Mouse (Mus musculus): Measurements from ENCODE around the gene Pou3f1. TPM values are rescaled to one million over a fixed set of nuclear protein-coding genes. Genes with fewer than 3 reads are reported as not detected.
A peak's percentile ranks its signal among the peaks of the same experiment; 100 is the strongest.

Pou3f1 gene
- polyA plus RNA-seq, 1 experiment from 2014 or later, result 22.6 TPM

DNA sequence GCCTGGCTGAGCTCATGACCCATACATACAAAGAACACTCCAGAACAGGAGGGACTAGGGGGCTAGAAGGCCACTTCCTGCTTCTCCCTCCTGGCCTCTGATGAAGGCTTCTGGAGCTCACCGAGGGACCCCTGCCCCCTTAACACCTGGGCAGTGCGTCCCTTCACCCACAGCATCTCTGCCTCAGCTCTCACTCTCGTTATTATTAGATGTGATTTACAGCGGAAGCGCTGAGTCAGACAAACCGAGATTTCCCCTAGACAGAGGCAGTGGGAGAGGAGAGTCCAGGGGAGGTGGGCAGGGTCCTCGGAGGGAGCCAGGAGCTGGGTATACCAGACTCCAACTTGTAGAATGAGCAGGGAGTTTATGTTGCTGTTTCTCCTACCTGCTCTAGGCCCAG, 15.0 kb downstream of the Pou3f1 start:
- H3K36me3 ChIP-seq (ENCODE audit: control insufficient read depth, insufficient read depth, low read length), result peaks cover 6% of the 10 kb centered on the region
- H3K4me2 ChIP-seq (ENCODE audit: low read length), result peak overlapping the region; percentile 52
- WGBS, result 35% methylated on average over 7 of the region's 7 CpGs
- DNase-seq, result no peak
- no peak for ATAC-seq (ENCODE audit: low FRiP score, low TSS enrichment)
- no peak overlapping the region for H3K9ac ChIP-seq (replicated peaks; ENCODE audit: low read length)
- peaks cover 47% of the 10 kb centered on the region for H3K4me1 ChIP-seq (ENCODE audit: control insufficient read depth, insufficient read depth, low read length)
- H3K27ac ChIP-seq (replicated peaks; ENCODE audit: low read depth, low read length), result peak overlapping the region; percentile 70
- no peaks in the 10 kb centered on the region for H3K27me3 ChIP-seq (ENCODE audit: control insufficient read depth, insufficient read depth, low read length)
- no peaks in the 10 kb centered on the region for H3K9me3 ChIP-seq (ENCODE audit: control insufficient read depth, low read length)
- H3K4me3 ChIP-seq (replicated peaks; ENCODE audit: low read depth, low read length), result no peak overlapping the region

DNA sequence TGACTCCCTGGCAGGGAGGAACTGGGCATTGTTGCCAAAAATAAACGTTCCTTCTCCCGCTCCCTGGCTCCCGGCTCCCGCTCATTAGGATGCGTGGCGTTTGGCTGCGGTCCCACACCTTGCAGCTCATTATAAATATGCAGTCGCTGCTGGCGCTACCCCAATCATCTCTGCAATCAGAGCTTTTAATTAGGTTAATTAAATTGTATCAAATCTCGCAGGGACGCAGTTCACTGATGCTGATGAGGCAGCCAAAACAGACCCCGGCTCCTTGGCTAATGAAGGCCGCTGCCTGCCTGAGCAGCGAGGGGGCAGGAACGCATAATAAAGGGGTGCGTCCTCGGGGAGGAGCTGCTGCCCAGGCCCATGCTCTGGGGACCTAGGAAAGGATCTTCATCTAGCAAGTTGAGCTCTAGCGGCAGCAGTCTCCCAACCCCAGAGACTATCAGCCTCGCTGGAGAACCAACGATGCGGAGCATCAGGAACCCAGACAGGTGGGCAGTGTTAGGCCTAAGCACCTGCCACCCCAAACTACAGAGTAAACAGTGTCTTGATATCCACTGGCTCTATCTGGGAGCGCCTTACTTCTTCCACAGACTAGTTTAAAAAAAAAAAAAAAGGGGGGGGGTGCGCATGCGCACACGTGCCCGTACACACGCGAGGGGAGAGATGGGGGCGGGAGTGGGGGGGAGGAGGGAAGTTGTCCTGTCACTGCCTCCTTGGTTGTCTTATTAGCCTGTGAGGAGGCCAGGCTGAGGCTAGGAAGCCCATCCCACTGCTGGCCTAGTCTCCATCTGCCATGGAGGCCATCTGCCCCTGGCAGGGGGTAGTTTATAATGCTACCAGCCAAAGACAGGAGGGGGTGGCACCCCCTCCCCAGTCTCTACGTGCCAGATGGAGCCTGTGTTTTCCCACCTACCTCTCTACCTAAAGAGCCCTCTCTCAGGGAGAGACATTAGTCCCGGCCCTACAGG, 16.0 kb downstream of the Pou3f1 start:
- ATAC-seq (ENCODE audit: low FRiP score, low TSS enrichment) (peak; percentile 56), DNase-seq (peak; percentile 88)
- Histone ChIP-seq H3K36me3 (ENCODE audit: control insufficient read depth, insufficient read depth, low read length) (peaks cover 16% of the 10 kb centered on the region), H3K4me2 (ENCODE audit: low read length) (peak overlapping the region; percentile 52), H3K27me3 (ENCODE audit: control insufficient read depth, insufficient read depth, low read length) (no peaks in the 10 kb centered on the region), H3K27ac (replicated peaks; ENCODE audit: low read depth, low read length) (peak overlapping the region; percentile 70), H3K4me3 (replicated peaks; ENCODE audit: low read depth, low read length) (peak overlapping the region; percentile 10; the same call in 1 of the 2 replicates), H3K4me1 (ENCODE audit: control insufficient read depth, insufficient read depth, low read length) (peaks cover 41% of the 10 kb centered on the region), H3K9me3 (ENCODE audit: control insufficient read depth, low read length) (no peaks in the 10 kb centered on the region), H3K9ac (replicated peaks; ENCODE audit: low read length) (peak overlapping the region; percentile 35; the same call in 1 of the 2 replicates)
- WGBS, result 3% methylated on average over 25 of the region's 31 CpGs

DNA sequence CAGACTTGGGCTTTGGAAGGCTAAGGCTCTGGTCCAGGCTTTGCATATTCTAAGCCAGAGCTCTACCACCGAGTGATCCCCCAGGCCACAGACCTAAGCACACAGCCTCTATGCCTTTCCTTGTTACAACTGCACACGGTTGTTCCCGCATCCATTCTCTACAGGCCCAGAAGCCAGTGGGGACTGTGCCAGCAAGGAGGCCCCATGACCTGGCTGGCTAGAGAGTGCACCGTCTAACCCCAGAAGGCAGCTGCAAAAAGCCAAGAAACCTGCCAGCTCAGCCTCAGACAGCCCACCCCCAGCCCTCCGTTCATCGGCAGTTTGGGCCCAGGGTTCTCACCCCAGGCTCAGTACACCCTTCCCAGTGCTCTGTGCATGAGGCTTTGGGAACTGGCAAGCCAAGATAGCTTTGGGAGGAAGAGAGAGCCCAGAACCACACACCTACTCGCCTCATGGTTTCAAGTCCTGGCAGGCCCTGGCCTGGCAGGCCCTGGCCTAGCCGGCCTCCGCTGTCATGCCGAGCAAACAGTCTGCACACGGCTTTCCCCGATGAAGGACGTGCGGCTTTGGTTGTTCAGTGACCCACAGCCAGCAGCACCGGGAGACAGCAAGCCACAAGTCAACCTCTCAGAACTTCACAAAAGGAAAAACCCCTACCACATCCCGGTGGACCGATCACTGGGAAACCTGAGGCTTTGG, 17.9 kb downstream of the Pou3f1 start:
- Histone ChIP-seq H3K27me3 (ENCODE audit: control insufficient read depth, insufficient read depth, low read length) (no peaks in the 10 kb centered on the region), H3K9ac (replicated peaks; ENCODE audit: low read length) (no peak overlapping the region), H3K4me1 (ENCODE audit: control insufficient read depth, insufficient read depth, low read length) (peaks cover 36% of the 10 kb centered on the region), H3K36me3 (ENCODE audit: control insufficient read depth, insufficient read depth, low read length) (peaks cover 33% of the 10 kb centered on the region), H3K4me2 (ENCODE audit: low read length) (no peak overlapping the region), H3K9me3 (ENCODE audit: control insufficient read depth, low read length) (no peaks in the 10 kb centered on the region), H3K4me3 (replicated peaks; ENCODE audit: low read depth, low read length) (no peak overlapping the region), H3K27ac (replicated peaks; ENCODE audit: low read depth, low read length) (0 out of 2 replicates have a peak overlapping the region, but pooled peaks have one; percentile 49)
- DNase-seq (no peak), ATAC-seq (ENCODE audit: low FRiP score, low TSS enrichment) (no peak)
- 33% methylated on average over 17 of the region's 17 CpGs for WGBS

DNA sequence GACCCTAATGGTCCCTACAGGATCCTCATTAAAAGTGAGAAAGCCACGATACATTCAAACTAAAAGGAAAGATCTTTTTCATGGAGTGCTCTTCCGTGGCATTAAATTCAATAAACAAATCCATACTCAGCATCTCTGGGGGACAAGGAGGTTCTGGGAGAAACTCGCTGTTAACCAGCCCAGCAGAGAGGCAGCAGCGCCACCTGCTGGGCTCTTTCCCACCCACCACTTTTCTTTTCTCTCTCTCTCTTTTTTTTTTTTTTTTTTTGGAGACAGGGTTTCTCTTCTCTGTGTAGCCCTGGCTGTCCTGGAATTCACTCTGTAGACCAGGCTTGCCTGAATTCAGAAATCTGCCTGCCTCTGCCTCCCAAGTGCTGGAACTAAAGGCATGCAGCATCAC, 18.4 kb downstream of the Pou3f1 start:
- Histone ChIP-seq H3K4me2 (ENCODE audit: low read length) (no peak overlapping the region), H3K27ac (replicated peaks; ENCODE audit: low read depth, low read length) (0 out of 2 replicates have a peak overlapping the region, but pooled peaks have one; percentile 49), H3K4me3 (replicated peaks; ENCODE audit: low read depth, low read length) (no peak overlapping the region), H3K36me3 (ENCODE audit: control insufficient read depth, insufficient read depth, low read length) (peaks cover 38% of the 10 kb centered on the region), H3K9ac (replicated peaks; ENCODE audit: low read length) (no peak overlapping the region), H3K4me1 (ENCODE audit: control insufficient read depth, insufficient read depth, low read length) (peaks cover 36% of the 10 kb centered on the region), H3K9me3 (ENCODE audit: control insufficient read depth, low read length) (no peaks in the 10 kb centered on the region), H3K27me3 (ENCODE audit: control insufficient read depth, insufficient read depth, low read length) (no peaks in the 10 kb centered on the region)
- ATAC-seq (ENCODE audit: low FRiP score, low TSS enrichment), result no peak
- WGBS, result 0% methylated on average over 4 of the region's 4 CpGs
- DNase-seq, result peak; percentile 94

GRCm38 (mm10) chr4:124675958-124676357, 19.4 kb downstream of the Pou3f1 start:
- Histone ChIP-seq H3K27me3 (ENCODE audit: control insufficient read depth, insufficient read depth, low read length) (no peaks in the 10 kb centered on the region), H3K9me3 (ENCODE audit: control insufficient read depth, low read length) (no peaks in the 10 kb centered on the region), H3K36me3 (ENCODE audit: control insufficient read depth, insufficient read depth, low read length) (peaks cover 48% of the 10 kb centered on the region), H3K4me2 (ENCODE audit: low read length) (no peak overlapping the region), H3K9ac (replicated peaks; ENCODE audit: low read length) (no peak overlapping the region), H3K4me3 (replicated peaks; ENCODE audit: low read depth, low read length) (no peak overlapping the region), H3K27ac (replicated peaks; ENCODE audit: low read depth, low read length) (no peak overlapping the region), H3K4me1 (ENCODE audit: control insufficient read depth, insufficient read depth, low read length) (peaks cover 36% of the 10 kb centered on the region)
- ATAC-seq (ENCODE audit: low FRiP score, low TSS enrichment) (no peak), DNase-seq (no peak)
- 86% methylated on average over 6 of the region's 6 CpGs for WGBS

DNA sequence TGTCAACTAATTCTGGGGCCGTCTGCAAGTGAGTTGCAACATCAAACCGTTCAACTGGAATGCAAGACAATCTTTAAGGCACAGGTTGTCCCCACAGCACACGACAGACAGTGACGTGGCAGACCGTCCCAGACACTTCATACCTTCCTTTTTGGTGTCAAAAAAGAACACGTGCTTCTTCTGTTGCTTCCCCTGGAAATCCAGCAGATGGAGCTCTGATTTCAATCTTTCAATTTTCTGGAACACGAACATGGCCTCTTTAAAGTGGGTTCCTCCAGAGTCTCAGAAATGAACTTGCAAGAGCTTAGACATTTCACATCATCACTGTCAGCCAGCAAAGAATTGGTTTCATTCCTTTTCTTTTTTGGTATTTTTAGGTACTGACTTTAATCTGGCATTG, 25.7 kb downstream of the Pou3f1 start:
- Histone ChIP-seq H3K36me3 (ENCODE audit: control insufficient read depth, insufficient read depth, low read length) (peaks cover 90% of the 10 kb centered on the region), H3K27me3 (ENCODE audit: control insufficient read depth, insufficient read depth, low read length) (no peaks in the 10 kb centered on the region), H3K9me3 (ENCODE audit: control insufficient read depth, low read length) (no peaks in the 10 kb centered on the region), H3K4me2 (ENCODE audit: low read length) (no peak overlapping the region), H3K9ac (replicated peaks; ENCODE audit: low read length) (no peak overlapping the region), H3K27ac (replicated peaks; ENCODE audit: low read depth, low read length) (no peak overlapping the region), H3K4me3 (replicated peaks; ENCODE audit: low read depth, low read length) (no peak overlapping the region), H3K4me1 (ENCODE audit: control insufficient read depth, insufficient read depth, low read length) (no peaks in the 10 kb centered on the region)
- ATAC-seq (ENCODE audit: low FRiP score, low TSS enrichment), result no peak
- DNase-seq, result peak; percentile 62
- WGBS, result 59% methylated on average over 7 of the region's 7 CpGs

DNA sequence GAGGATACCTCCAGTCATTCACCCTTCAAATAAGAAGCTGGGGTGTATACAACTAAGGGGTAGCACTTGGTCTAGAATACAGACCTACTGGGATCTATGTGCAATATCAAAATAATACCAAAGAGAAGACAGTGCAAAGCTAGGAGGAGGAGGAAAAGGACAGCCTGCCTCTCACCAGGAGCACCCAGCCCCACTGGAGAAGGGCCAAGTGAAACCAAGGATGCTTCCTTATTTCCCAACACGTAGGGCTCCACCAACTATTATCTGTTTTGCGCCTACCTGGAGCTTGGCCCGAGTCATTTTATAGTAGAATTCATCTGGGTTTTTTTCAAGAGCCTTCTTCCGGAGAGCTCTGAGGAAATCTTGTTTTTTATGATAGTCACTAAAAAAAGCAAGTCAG, 26.9 kb downstream of the Pou3f1 start:
- H3K4me3 ChIP-seq (replicated peaks; ENCODE audit: low read depth, low read length), result no peak overlapping the region
- no peaks in the 10 kb centered on the region for H3K9me3 ChIP-seq (ENCODE audit: control insufficient read depth, low read length)
- H3K9ac ChIP-seq (replicated peaks; ENCODE audit: low read length), result no peak overlapping the region
- WGBS, result 96% methylated on average over 4 of the region's 4 CpGs
- H3K4me2 ChIP-seq (ENCODE audit: low read length), result no peak overlapping the region
- no peak for DNase-seq
- H3K36me3 ChIP-seq (ENCODE audit: control insufficient read depth, insufficient read depth, low read length), result peaks cover 82% of the 10 kb centered on the region
- no peak overlapping the region for H3K27ac ChIP-seq (replicated peaks; ENCODE audit: low read depth, low read length)
- no peak for ATAC-seq (ENCODE audit: low FRiP score, low TSS enrichment)
- no peaks in the 10 kb centered on the region for H3K4me1 ChIP-seq (ENCODE audit: control insufficient read depth, insufficient read depth, low read length)
- no peaks in the 10 kb centered on the region for H3K27me3 ChIP-seq (ENCODE audit: control insufficient read depth, insufficient read depth, low read length)

GRCm38 (mm10) chr4:124685004-124685403, 28.4 kb downstream of the Pou3f1 start:
- WGBS, result 84% methylated on average over 4 of the region's 4 CpGs
- no peak overlapping the region for H3K27ac ChIP-seq (replicated peaks; ENCODE audit: low read depth, low read length)
- no peak overlapping the region for H3K4me2 ChIP-seq (ENCODE audit: low read length)
- H3K27me3 ChIP-seq (ENCODE audit: control insufficient read depth, insufficient read depth, low read length), result no peaks in the 10 kb centered on the region
- no peaks in the 10 kb centered on the region for H3K9me3 ChIP-seq (ENCODE audit: control insufficient read depth, low read length)
- no peak for DNase-seq
- no peak overlapping the region for H3K9ac ChIP-seq (replicated peaks; ENCODE audit: low read length)
- no peaks in the 10 kb centered on the region for H3K4me1 ChIP-seq (ENCODE audit: control insufficient read depth, insufficient read depth, low read length)
- H3K4me3 ChIP-seq (replicated peaks; ENCODE audit: low read depth, low read length), result no peak overlapping the region
- peaks cover 67% of the 10 kb centered on the region for H3K36me3 ChIP-seq (ENCODE audit: control insufficient read depth, insufficient read depth, low read length)
- no peak for ATAC-seq (ENCODE audit: low FRiP score, low TSS enrichment)

Measured in midbrain, embryonic 14.5 days (tissue).